Mouse (Mus musculus): ENCODE results near the gene Bcorl1.
A peak's percentile ranks its signal among the peaks of the same experiment; 100 is the strongest.

DNA sequence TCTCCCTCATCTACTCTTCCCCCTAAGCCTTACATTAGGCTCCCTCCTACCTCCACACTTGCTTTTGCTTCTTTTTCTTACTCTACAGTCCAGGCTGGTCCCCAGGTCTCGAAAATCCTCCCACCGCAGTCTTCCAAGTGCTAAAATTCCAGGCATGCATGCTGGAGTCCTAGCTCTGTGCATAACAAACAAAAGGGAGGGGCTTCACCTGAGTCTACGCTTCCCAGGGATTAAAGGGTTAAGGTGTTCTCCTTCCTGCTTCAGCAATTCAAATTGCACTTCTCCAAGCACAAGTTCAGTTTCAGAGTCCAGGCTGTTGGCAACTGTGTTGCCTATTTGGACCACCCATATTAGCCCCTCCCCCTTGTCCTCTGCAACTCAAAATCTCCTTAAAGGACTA, 49.7 kb upstream of the Bcorl1 start:
- TF ChIP-seq CTCF (conservative IDR thresholded peaks at IDR 0.05; ENCODE audit: low read length) (no peak), POU5F1 (IDR thresholded peaks at IDR 0.05; ENCODE audit: borderline replicate concordance, low read length) (peak; percentile 82; the same call in 1 of the 2 replicates)
